Mouse (Mus musculus): Measurements from ENCODE around the gene Zfand4.

Zfand4 gene

DNA sequence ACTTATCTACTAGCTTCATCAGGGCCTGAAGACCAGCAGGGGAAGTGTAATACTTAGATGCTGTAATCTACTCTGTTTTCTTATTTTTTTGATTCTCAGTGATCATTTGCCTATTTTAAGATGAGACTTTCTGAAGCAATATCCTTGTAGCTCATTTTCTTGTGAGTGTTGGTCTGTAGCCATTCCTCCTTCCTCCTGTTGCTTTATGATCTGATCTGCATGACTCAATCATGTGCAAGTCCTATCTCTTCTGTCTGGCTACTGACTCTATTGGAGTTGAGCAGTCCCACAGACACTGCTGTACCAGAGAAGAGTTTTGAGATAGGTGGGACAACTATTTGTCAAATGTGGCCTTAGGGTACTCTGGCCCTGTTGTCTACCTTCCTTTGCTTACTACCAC is 110.6 kb downstream of the Zfand4 start:
- DNase-seq (ENCODE audit: low read depth), result no peak

DNA sequence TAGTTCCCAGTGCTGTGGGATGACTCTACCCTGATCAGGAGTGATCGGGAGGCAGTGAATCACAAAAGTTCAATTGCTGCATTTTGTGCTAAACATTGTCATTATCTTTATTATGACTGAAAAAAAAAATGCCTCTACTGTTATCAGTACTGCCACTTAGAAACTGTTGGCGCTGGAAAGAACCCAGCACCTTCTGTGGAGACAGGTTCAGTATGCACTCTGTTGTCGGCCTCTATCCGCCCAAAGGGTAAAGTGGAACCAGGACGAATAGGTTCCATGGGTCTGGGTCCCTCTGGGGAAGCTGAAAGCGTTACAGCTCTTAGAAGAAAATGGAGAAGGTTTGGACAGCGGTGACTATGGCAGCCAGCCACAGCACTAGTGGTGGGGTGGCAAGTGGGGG is 114.9 kb downstream of the Zfand4 start:
- DNase-seq (ENCODE audit: low read depth), result no peak
